Mouse (Mus musculus) kidney, adult 2 months (tissue): ENCODE results near the gene Cpt1a.

Experiments used
- CTCF ChIP-seq: fragments of 200-500 bp; conservative IDR thresholded peaks from 2 replicates; pipeline ENCODE4 v1.5.1; 2011; ENCODE audit warnings: low read depth, mild to moderate bottlenecking, control low read depth, low read length, moderate library complexity, mixed read lengths; ENCODE audit not compliant: insufficient read depth, insufficient read length
- POLR2A ChIP-seq: fragments of 200-500 bp; IDR thresholded peaks from one replicate; pipeline ENCODE4 v1.6.1; 2011; ENCODE audit warnings: low read depth, low read length, control low read depth

- TF ChIP-seq POLR2A (no peak), CTCF (no peak)
Observed at GRCm38 (mm10) chr19:3392384-3392783, 70.2 kb downstream of the Cpt1a start.
